ENCODE assay signal across 27 mouse cellular contexts in the genomic region with DNA sequence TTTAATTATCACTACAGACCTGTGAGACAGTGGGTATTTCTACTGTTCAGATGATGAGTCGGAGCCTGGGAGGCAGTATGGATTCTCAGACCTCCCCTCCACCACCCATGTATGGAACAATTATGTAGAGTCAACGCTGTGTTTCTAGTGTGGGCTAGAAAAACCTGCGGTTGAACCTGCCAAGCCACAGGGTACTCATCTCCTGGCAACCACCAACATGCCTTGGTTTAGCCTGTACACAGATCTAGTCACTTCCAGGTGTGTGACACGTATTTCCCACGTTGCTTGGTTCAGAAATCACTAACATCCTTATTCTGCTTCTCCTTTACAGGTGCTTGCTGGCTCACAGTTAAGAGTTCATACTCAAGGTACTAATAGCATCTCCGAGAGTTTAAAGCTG. TPM values are rescaled to one million over a fixed set of nuclear protein-coding genes. Genes with fewer than 3 reads are reported as not detected.
A peak's percentile ranks its signal among the peaks of the same experiment; 100 is the strongest.
DNase-seq lines count a peak whose midpoint lies in the region; ATAC-seq and TF ChIP-seq lines count a peak whose summit lies in the region.
"Had no signal": no experiment of that assay in that cellular context is flagged by ENCODE, and none has a peak within 500 bp of the region (broad histone marks: within the 10 kb centered on the region; RNA-seq: fewer than 3 reads in every experiment).

No protein-coding gene starts in this region.

- TF ChIP-seq EP300 in lung, postnatal 0 days (IDR thresholded peaks at IDR 0.05) = no peak

- H3K9ac ChIP-seq in lung, postnatal 0 days (replicated peaks; ENCODE audit: low read depth) = no peak overlapping the region
- H3K9ac ChIP-seq in forebrain, embryonic 12.5 days = no peak overlapping the region
- no peak overlapping the region for H3K9ac ChIP-seq in midbrain, embryonic 15.5 days
- H3K9ac ChIP-seq: embryonic facial prominence, embryonic 13.5 days; hindbrain, embryonic 12.5 days; hindbrain, embryonic 15.5 days had no signal

- no peaks in the 10 kb centered on the region for H3K27me3 ChIP-seq in lung, postnatal 0 days (replicated peaks; ENCODE audit: insufficient read depth, low read length)
- H3K27me3 ChIP-seq in forebrain, embryonic 12.5 days = no peaks in the 10 kb centered on the region
- H3K27me3 ChIP-seq in midbrain, embryonic 15.5 days (replicated peaks) = no peaks in the 10 kb centered on the region
- H3K27me3 ChIP-seq: embryonic facial prominence, embryonic 13.5 days; hindbrain, embryonic 12.5 days; hindbrain, embryonic 15.5 days had no signal

- no peak for TF ChIP-seq POLR2A in lung, adult 2 months (IDR thresholded peaks at IDR 0.05; ENCODE audit: borderline replicate concordance, extremely low read depth, low read depth, low read length)

- peak; percentile 5 for DNase-seq in lung, postnatal 0 days (ENCODE audit: low spot score)
- no peak for DNase-seq in lung, adult 2 months
- peak; percentile 48 to 50 for DNase-seq in CD8-positive naive resting alpha-beta T cell, adult 2 months (ENCODE audit: low read depth in 2 of 2, low spot score in 2 of 2)
- DNase-seq in induced T-regulatory cell, adult 2 months (ENCODE audit: low read depth) = peak; percentile 74
- no peak for DNase-seq in adrenal gland, postnatal 25 days
- DNase-seq: adrenal gland, postnatal 10 days; B cell, adult 2 months; cerebellum, adult 11-12 months; cerebellum, adult 8-10 months; cerebellum, postnatal 10 days; cerebellum, postnatal 36 days; embryo, embryonic 11 days; gastrocnemius, postnatal 25 days; heart, adult 2 months; kidney, adult 18-20 months had no signal

- no peak overlapping the region for H3K27ac ChIP-seq in lung, postnatal 0 days (ENCODE audit: low read length)
- no peak overlapping the region for H3K27ac ChIP-seq in forebrain, embryonic 12.5 days
- H3K27ac ChIP-seq in midbrain, embryonic 15.5 days = no peak overlapping the region
- H3K27ac ChIP-seq: embryonic facial prominence, embryonic 10.5 days; embryonic facial prominence, embryonic 13.5 days; heart, adult 2 months; hindbrain, embryonic 12.5 days; hindbrain, embryonic 15.5 days had no signal

- TF ChIP-seq CTCF in lung, postnatal 0 days (IDR thresholded peaks at IDR 0.05) = no peak
- TF ChIP-seq CTCF in lung, adult 2 months (IDR thresholded peaks at IDR 0.05; ENCODE audit: insufficient read depth, low read length) = no peak

- H3K4me3 ChIP-seq in lung, postnatal 0 days (ENCODE audit: low read depth, low read length) = no peak overlapping the region
- no peak overlapping the region for H3K4me3 ChIP-seq in lung, adult 2 months (replicated peaks; ENCODE audit: extremely low read depth, low read depth, low read length)
- H3K4me3 ChIP-seq in forebrain, embryonic 12.5 days (replicated peaks) = no peak overlapping the region
- no peak overlapping the region for H3K4me3 ChIP-seq in midbrain, embryonic 15.5 days
- H3K4me3 ChIP-seq: embryonic facial prominence, embryonic 10.5 days; embryonic facial prominence, embryonic 13.5 days; erythroblast, embryonic 14.5 days; heart, adult 2 months; hindbrain, embryonic 12.5 days; hindbrain, embryonic 15.5 days had no signal

- no peak overlapping the region for H3K4me2 ChIP-seq in lung, postnatal 0 days (replicated peaks; ENCODE audit: low read depth, low read length)
- no peak overlapping the region for H3K4me2 ChIP-seq in forebrain, embryonic 12.5 days
- no peak overlapping the region for H3K4me2 ChIP-seq in midbrain, embryonic 15.5 days
- H3K4me2 ChIP-seq: embryonic facial prominence, embryonic 13.5 days; heart, embryonic 11.5 days; hindbrain, embryonic 12.5 days; hindbrain, embryonic 15.5 days had no signal

- 69% methylated on average over 6 of the region's 6 CpGs for WGBS in lung, postnatal 0 days
- 76% methylated on average over 6 of the region's 6 CpGs for WGBS in lung, adult 2 months
- 88% methylated on average over 6 of the region's 6 CpGs for WGBS in forebrain, embryonic 12.5 days
- 85% methylated on average over 6 of the region's 6 CpGs for WGBS in midbrain, embryonic 15.5 days

- H3K36me3 ChIP-seq in lung, postnatal 0 days (ENCODE audit: insufficient read depth, low read length) = peaks cover 4% of the 10 kb centered on the region; the same call in 1 of the 2 replicates
- H3K36me3 ChIP-seq in forebrain, embryonic 12.5 days (replicated peaks) = no peaks in the 10 kb centered on the region
- H3K36me3 ChIP-seq in midbrain, embryonic 15.5 days (replicated peaks) = no peaks in the 10 kb centered on the region
- H3K36me3 ChIP-seq: embryonic facial prominence, embryonic 10.5 days; embryonic facial prominence, embryonic 13.5 days; hindbrain, embryonic 12.5 days; hindbrain, embryonic 15.5 days had no signal

- no peaks in the 10 kb centered on the region for H3K9me3 ChIP-seq in lung, postnatal 0 days (ENCODE audit: low read length)
- H3K9me3 ChIP-seq in forebrain, embryonic 12.5 days = no peaks in the 10 kb centered on the region
- no peaks in the 10 kb centered on the region for H3K9me3 ChIP-seq in midbrain, embryonic 15.5 days
- H3K9me3 ChIP-seq: embryonic facial prominence, embryonic 10.5 days; embryonic facial prominence, embryonic 13.5 days; hindbrain, embryonic 12.5 days; hindbrain, embryonic 15.5 days had no signal

- no peaks in the 10 kb centered on the region for H3K4me1 ChIP-seq in lung, postnatal 0 days (ENCODE audit: insufficient read depth, low read depth, low read length)
- H3K4me1 ChIP-seq in lung, adult 2 months (ENCODE audit: control insufficient read depth, insufficient read depth, low read length) = peaks cover 6% of the 10 kb centered on the region
- no peaks in the 10 kb centered on the region for H3K4me1 ChIP-seq in forebrain, embryonic 12.5 days
- no peaks in the 10 kb centered on the region for H3K4me1 ChIP-seq in midbrain, embryonic 15.5 days
- H3K4me1 ChIP-seq: embryonic facial prominence, embryonic 10.5 days; embryonic facial prominence, embryonic 13.5 days; hindbrain, embryonic 12.5 days; hindbrain, embryonic 15.5 days had no signal

- no peak for ATAC-seq in lung, postnatal 0 days
- no peak for ATAC-seq in forebrain, embryonic 12.5 days (ENCODE audit: low FRiP score)
- ATAC-seq in midbrain, embryonic 15.5 days (replicated peaks) = no peak
- ATAC-seq: forebrain, embryonic 14.5 days; intestine, embryonic 16.5 days had no signal

RNA-seq across cellular contexts. Expression of gene Fas, which starts 16.3 kb away (rescaled TPM):
- polyA plus RNA-seq in lung, postnatal 0 days (2015; fragmentation: Nextera tagmentation; extraction: Ambion mirVana) = 56.1 and 57.9 TPM in 2 replicates
- 9.2 and 10.0 TPM in 2 replicates for polyA plus RNA-seq in lung, adult 2 months (2012; rRNA removed)
- total RNA-seq in adrenal gland, postnatal 25 days (2021) = 6.7 and 8.3 TPM in 2 replicates
- polyA plus RNA-seq in forebrain, embryonic 12.5 days (2016; fragmentation: Nextera tagmentation; extraction: Ambion mirVana) = 0.32 and 0.55 TPM in 2 replicates
- 0.44 and 1.0 TPM in 2 replicates for polyA plus RNA-seq in midbrain, embryonic 15.5 days (2015; fragmentation: Nextera tagmentation; extraction: Ambion mirVana)
- total RNA-seq: MEL had no signal
- polyA plus RNA-seq: erythroblast, embryonic 14.5 days had no signal

RNA-seq across cellular contexts. Expression of gene Acta2, which starts 51.4 kb away (rescaled TPM):
- 265 and 293 TPM in 2 replicates for polyA plus RNA-seq in lung, postnatal 0 days (2015; fragmentation: Nextera tagmentation; extraction: Ambion mirVana)
- polyA plus RNA-seq in lung, adult 2 months (2012; rRNA removed) = 337 and 584 TPM in 2 replicates
- 22.6 and 26.8 TPM in 2 replicates for total RNA-seq in adrenal gland, postnatal 25 days (2021)
- 22.7 and 43.7 TPM in 2 replicates for polyA plus RNA-seq in forebrain, embryonic 12.5 days (2016; fragmentation: Nextera tagmentation; extraction: Ambion mirVana)
- polyA plus RNA-seq in midbrain, embryonic 15.5 days (2015; fragmentation: Nextera tagmentation; extraction: Ambion mirVana) = 12.0 and 13.4 TPM in 2 replicates
- total RNA-seq: hematopoietic stem cell, adult 5-6 weeks; MEL had no signal
- polyA plus RNA-seq: erythroblast, embryonic 14.5 days had no signal

Comparison
In these comparisons a context has a peak if more than half of its experiments do, and no peak if none do; other contexts are left out.
1. DNase-seq: peak in lung, postnatal 0 days (single experiment), CD8-positive naive resting alpha-beta T cell, adult 2 months (2 of 2) and induced T-regulatory cell, adult 2 months (single experiment); none in lung, adult 2 months (single experiment) and adrenal gland, postnatal 25 days (single experiment).